Mouse (Mus musculus): ENCODE measurements at regions not wholly inside any gene's neighbourhood (a gene's known extent, or its start where the extent isn't known, plus 50 kb on each side); places are given as distances from the start of the nearest gene placed in this dataset.

GRCm38 (mm10) chr10:3630763-3631223, 90.8 kb downstream of the Iyd start:
- ATAC-seq (replicated peaks; ENCODE audit: insufficient number of reproducible peaks, low FRiP score, low TSS enrichment, low read depth) (0 out of 2 replicates have a peak, but pooled peaks have one; percentile 79), DNase-seq (ENCODE audit: low spot score) (peak; percentile 63)
- no peaks in the 10 kb centered on the region for H3K4me1 ChIP-seq (ENCODE audit: control insufficient read depth, insufficient read depth, low read length)
- no peaks in the 10 kb centered on the region for H3K9me3 ChIP-seq (replicated peaks; ENCODE audit: control insufficient read depth, low read length)
- H3K27ac ChIP-seq (replicated peaks; ENCODE audit: low read depth, low read length), result no peak overlapping the region
- H3K27me3 ChIP-seq (ENCODE audit: control insufficient read depth, insufficient read depth, low read length), result no peaks in the 10 kb centered on the region
- no peak overlapping the region for H3K4me2 ChIP-seq (ENCODE audit: low read depth, low read length)
- H3K36me3 ChIP-seq (replicated peaks; ENCODE audit: control insufficient read depth, insufficient read depth, low read depth, low read length), result no peaks in the 10 kb centered on the region
- H3K4me3 ChIP-seq (ENCODE audit: low read depth, low read length), result no peak overlapping the region
- 27% methylated on average over 5 of the region's 5 CpGs for WGBS
- H3K9ac ChIP-seq (replicated peaks; ENCODE audit: low read length), result no peak overlapping the region

GRCm38 (mm10) chr10:3633871-3634496, 93.9 kb downstream of the Iyd start:
- no peak overlapping the region for H3K27ac ChIP-seq (replicated peaks; ENCODE audit: low read depth, low read length)
- H3K4me2 ChIP-seq (ENCODE audit: low read depth, low read length), result no peak overlapping the region
- no peaks in the 10 kb centered on the region for H3K9me3 ChIP-seq (replicated peaks; ENCODE audit: control insufficient read depth, low read length)
- ATAC-seq (replicated peaks; ENCODE audit: insufficient number of reproducible peaks, low FRiP score, low TSS enrichment, low read depth), result no peak
- H3K9ac ChIP-seq (replicated peaks; ENCODE audit: low read length), result no peak overlapping the region
- H3K36me3 ChIP-seq (replicated peaks; ENCODE audit: control insufficient read depth, insufficient read depth, low read depth, low read length), result no peaks in the 10 kb centered on the region
- peak; percentile 60 for DNase-seq (ENCODE audit: low spot score)
- 53% methylated on average over 5 of the region's 5 CpGs for WGBS
- no peaks in the 10 kb centered on the region for H3K4me1 ChIP-seq (ENCODE audit: control insufficient read depth, insufficient read depth, low read length)
- no peaks in the 10 kb centered on the region for H3K27me3 ChIP-seq (ENCODE audit: control insufficient read depth, insufficient read depth, low read length)
- no peak overlapping the region for H3K4me3 ChIP-seq (ENCODE audit: low read depth, low read length)

GRCm38 (mm10) chr10:3644111-3644510, 96.1 kb upstream of the Plekhg1 start:
- H3K27ac ChIP-seq (replicated peaks; ENCODE audit: low read depth, low read length), result no peak overlapping the region
- H3K36me3 ChIP-seq (replicated peaks; ENCODE audit: control insufficient read depth, insufficient read depth, low read depth, low read length), result no peaks in the 10 kb centered on the region
- ATAC-seq (replicated peaks; ENCODE audit: insufficient number of reproducible peaks, low FRiP score, low TSS enrichment, low read depth) (no peak), DNase-seq (ENCODE audit: low spot score) (no peak)
- H3K27me3 ChIP-seq (ENCODE audit: control insufficient read depth, insufficient read depth, low read length), result no peaks in the 10 kb centered on the region
- no peak overlapping the region for H3K9ac ChIP-seq (replicated peaks; ENCODE audit: low read length)
- H3K4me3 ChIP-seq (ENCODE audit: low read depth, low read length), result no peak overlapping the region
- 54% methylated on average over 5 of the region's 5 CpGs for WGBS
- H3K9me3 ChIP-seq (replicated peaks; ENCODE audit: control insufficient read depth, low read length), result no peaks in the 10 kb centered on the region
- no peak overlapping the region for H3K4me2 ChIP-seq (ENCODE audit: low read depth, low read length)
- H3K4me1 ChIP-seq (ENCODE audit: control insufficient read depth, insufficient read depth, low read length), result no peaks in the 10 kb centered on the region

- H3K9me3 ChIP-seq (replicated peaks; ENCODE audit: control insufficient read depth, low read length), result no peaks in the 10 kb centered on the region
- H3K4me3 ChIP-seq (ENCODE audit: low read depth, low read length), result no peak overlapping the region
- ATAC-seq (replicated peaks; ENCODE audit: insufficient number of reproducible peaks, low FRiP score, low TSS enrichment, low read depth) (no peak), DNase-seq (ENCODE audit: low spot score) (no peak)
- no peak overlapping the region for H3K27ac ChIP-seq (replicated peaks; ENCODE audit: low read depth, low read length)
- 65% methylated on average over 5 of the region's 5 CpGs for WGBS
- H3K27me3 ChIP-seq (ENCODE audit: control insufficient read depth, insufficient read depth, low read length), result no peaks in the 10 kb centered on the region
- no peak overlapping the region for H3K9ac ChIP-seq (replicated peaks; ENCODE audit: low read length)
- H3K4me1 ChIP-seq (ENCODE audit: control insufficient read depth, insufficient read depth, low read length), result no peaks in the 10 kb centered on the region
- H3K4me2 ChIP-seq (ENCODE audit: low read depth, low read length), result no peak overlapping the region
- H3K36me3 ChIP-seq (replicated peaks; ENCODE audit: control insufficient read depth, insufficient read depth, low read depth, low read length), result no peaks in the 10 kb centered on the region
These were observed 95.1 kb upstream of the Plekhg1 start for GRCm38 (mm10) chr10:3645030-3645429.

GRCm38 (mm10) chr10:3646151-3646910, 93.8 kb upstream of the Plekhg1 start:
- no peaks in the 10 kb centered on the region for H3K9me3 ChIP-seq (replicated peaks; ENCODE audit: control insufficient read depth, low read length)
- no peaks in the 10 kb centered on the region for H3K36me3 ChIP-seq (replicated peaks; ENCODE audit: control insufficient read depth, insufficient read depth, low read depth, low read length)
- no peak for DNase-seq (ENCODE audit: low spot score)
- ATAC-seq (replicated peaks; ENCODE audit: insufficient number of reproducible peaks, low FRiP score, low TSS enrichment, low read depth), result no peak
- no peak overlapping the region for H3K9ac ChIP-seq (replicated peaks; ENCODE audit: low read length)
- no peak overlapping the region for H3K4me2 ChIP-seq (ENCODE audit: low read depth, low read length)
- WGBS, result 72% methylated on average over 6 of the region's 6 CpGs
- no peaks in the 10 kb centered on the region for H3K4me1 ChIP-seq (ENCODE audit: control insufficient read depth, insufficient read depth, low read length)
- H3K4me3 ChIP-seq (ENCODE audit: low read depth, low read length), result no peak overlapping the region
- H3K27me3 ChIP-seq (ENCODE audit: control insufficient read depth, insufficient read depth, low read length), result no peaks in the 10 kb centered on the region
- no peak overlapping the region for H3K27ac ChIP-seq (replicated peaks; ENCODE audit: low read depth, low read length)

GRCm38 (mm10) chr10:3647811-3648731, 92.1 kb upstream of the Plekhg1 start:
- no peak overlapping the region for H3K4me2 ChIP-seq (ENCODE audit: low read depth, low read length)
- H3K36me3 ChIP-seq (replicated peaks; ENCODE audit: control insufficient read depth, insufficient read depth, low read depth, low read length), result no peaks in the 10 kb centered on the region
- DNase-seq (ENCODE audit: low spot score) (no peak), ATAC-seq (replicated peaks; ENCODE audit: insufficient number of reproducible peaks, low FRiP score, low TSS enrichment, low read depth) (no peak)
- 72% methylated on average over 7 of the region's 7 CpGs for WGBS
- H3K9ac ChIP-seq (replicated peaks; ENCODE audit: low read length), result no peak overlapping the region
- no peak overlapping the region for H3K4me3 ChIP-seq (ENCODE audit: low read depth, low read length)
- no peak overlapping the region for H3K27ac ChIP-seq (replicated peaks; ENCODE audit: low read depth, low read length)
- no peaks in the 10 kb centered on the region for H3K27me3 ChIP-seq (ENCODE audit: control insufficient read depth, insufficient read depth, low read length)
- no peaks in the 10 kb centered on the region for H3K9me3 ChIP-seq (replicated peaks; ENCODE audit: control insufficient read depth, low read length)
- no peaks in the 10 kb centered on the region for H3K4me1 ChIP-seq (ENCODE audit: control insufficient read depth, insufficient read depth, low read length)

GRCm38 (mm10) chr10:3649983-3650382, 90.2 kb upstream of the Plekhg1 start:
- no peak for DNase-seq (ENCODE audit: low spot score)
- no peak overlapping the region for H3K9ac ChIP-seq (replicated peaks; ENCODE audit: low read length)
- no peak for ATAC-seq (replicated peaks; ENCODE audit: insufficient number of reproducible peaks, low FRiP score, low TSS enrichment, low read depth)

More at GRCm38 (mm10) chr10:3649983-3650382, 90.2 kb upstream of the Plekhg1 start:
- Histone ChIP-seq H3K4me3 (ENCODE audit: low read depth, low read length) (no peak overlapping the region), H3K4me2 (ENCODE audit: low read depth, low read length) (no peak overlapping the region), H3K27ac (replicated peaks; ENCODE audit: low read depth, low read length) (no peak overlapping the region), H3K4me1 (ENCODE audit: control insufficient read depth, insufficient read depth, low read length) (no peaks in the 10 kb centered on the region), H3K36me3 (replicated peaks; ENCODE audit: control insufficient read depth, insufficient read depth, low read depth, low read length) (no peaks in the 10 kb centered on the region), H3K27me3 (ENCODE audit: control insufficient read depth, insufficient read depth, low read length) (no peaks in the 10 kb centered on the region), H3K9me3 (replicated peaks; ENCODE audit: control insufficient read depth, low read length) (no peaks in the 10 kb centered on the region)
- WGBS, result 47% methylated on average over 1 of the region's 1 CpGs
